Mouse (Mus musculus): Measurements from ENCODE around the gene Timp2.

The Timp2 gene

DNA sequence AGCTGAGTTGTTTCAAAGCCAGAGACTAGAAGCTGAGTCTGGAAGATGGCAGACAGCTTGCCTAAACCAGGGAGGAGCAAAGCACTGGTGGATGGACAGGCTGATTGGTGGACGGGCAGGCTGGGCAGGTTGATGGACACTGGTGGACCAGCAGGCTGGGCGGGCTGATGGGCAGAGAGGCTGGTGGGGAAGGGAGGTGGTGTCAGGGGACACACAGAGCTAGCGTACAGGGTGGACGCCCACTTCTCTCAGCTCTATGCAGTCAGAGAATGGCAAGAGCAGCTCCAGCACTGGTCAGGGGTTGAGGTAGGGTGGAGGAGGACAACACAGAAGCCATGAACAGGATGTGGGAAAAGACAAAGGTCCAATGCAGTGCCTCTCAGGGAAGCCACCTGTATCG is 13.7 kb upstream of the Timp2 start:
- DNase-seq: no peak

DNA sequence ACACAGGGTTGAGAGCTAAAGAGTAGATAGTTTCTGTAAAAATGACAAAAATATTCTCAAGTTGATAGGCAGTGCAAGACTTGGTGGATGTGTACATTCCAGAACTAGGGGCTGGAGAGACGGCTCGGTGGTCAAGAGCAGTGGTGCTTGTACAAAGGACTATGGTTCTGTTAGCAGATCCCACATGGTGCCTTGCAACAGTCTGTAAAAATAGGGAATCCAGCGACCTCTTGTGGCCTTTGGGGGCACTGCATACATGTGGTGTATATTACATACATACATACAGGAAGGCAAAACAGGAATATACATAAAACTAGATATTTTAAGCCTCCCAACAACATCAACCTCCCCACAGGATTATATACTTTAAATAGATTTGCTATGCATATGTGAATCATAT is 12.8 kb upstream of the Timp2 start:
- no peak for DNase-seq

DNA sequence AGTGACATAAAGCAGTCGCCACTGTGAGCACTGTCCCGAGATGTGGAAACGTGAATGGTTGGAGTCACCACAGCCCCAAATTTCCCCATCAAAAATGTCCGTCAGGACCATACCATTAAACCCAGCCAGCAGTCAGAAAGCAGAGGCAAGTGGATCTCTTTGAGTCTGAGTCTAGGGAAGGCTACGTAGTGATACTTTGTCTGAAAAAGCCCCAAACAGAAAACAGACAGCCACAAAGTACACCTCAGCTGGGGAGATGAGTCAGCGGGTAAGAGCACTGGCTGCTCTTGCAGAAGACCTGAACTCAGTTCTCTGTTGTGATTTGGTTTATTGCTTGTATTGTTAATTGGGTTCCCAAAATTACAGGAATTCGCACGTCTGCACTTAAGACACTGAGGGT is 11.0 kb upstream of the Timp2 start:
- DNase-seq: no peak

DNA sequence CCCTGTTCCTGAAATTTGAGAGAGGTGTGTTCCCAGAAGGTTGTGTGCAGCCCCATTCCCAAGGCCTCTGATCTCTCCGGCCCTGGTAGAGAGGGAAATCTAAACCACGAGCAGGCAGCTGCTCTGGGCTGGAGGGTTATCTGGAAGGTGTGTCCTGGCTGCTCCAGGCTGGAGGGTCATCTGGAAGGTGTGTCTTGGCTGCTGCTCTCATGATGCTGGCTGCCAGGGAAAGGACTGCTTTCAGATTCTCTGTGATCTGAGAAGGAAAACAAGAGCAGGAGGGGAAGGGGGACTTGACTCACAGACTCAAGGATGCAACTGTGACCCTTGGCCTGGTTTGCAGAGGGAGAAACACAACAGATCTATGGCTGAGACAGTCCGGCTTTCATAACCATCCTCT is 10.6 kb upstream of the Timp2 start:
- no peak for DNase-seq

DNA sequence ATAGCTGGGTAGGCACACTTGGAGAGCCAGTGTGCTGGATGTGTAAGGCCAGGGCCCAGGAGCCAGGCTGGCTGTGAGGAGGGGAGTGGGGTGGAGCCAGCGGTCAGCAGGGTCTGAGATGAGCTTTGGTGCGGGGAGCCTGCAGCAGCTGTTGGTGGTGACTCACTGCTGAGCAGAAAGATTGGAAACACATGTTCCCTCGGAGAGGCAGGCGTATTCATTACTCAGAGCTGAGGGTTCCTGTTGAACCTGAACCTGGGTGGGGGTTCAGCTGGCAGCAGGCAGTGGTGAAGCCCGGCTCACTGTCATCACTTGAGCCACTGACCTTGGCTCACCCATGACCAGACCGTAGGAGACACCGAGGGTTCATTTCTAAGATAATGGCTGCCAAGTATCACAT is 9.6 kb upstream of the Timp2 start:
- DNase-seq: no peak

DNA sequence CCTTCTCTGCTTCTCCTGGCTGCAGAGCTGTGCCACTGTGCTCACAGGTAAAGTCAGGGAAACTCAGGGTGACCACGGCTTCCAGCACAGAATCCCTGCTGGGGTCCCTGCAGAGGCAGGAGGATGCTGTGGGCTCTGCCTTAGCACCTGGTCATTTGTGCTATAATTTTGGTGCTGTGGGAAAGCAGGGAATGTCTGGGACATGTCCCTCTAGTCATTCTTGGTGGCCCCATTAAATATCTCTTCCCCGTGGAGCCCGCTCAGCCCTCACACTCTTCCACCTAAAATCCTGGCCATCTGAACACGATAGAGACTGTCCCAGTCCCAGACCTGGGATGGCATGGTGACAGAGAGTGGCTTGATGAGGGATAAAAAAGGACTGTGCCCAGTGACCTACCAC is 8.5 kb upstream of the Timp2 start:
- no peak for DNase-seq

DNA sequence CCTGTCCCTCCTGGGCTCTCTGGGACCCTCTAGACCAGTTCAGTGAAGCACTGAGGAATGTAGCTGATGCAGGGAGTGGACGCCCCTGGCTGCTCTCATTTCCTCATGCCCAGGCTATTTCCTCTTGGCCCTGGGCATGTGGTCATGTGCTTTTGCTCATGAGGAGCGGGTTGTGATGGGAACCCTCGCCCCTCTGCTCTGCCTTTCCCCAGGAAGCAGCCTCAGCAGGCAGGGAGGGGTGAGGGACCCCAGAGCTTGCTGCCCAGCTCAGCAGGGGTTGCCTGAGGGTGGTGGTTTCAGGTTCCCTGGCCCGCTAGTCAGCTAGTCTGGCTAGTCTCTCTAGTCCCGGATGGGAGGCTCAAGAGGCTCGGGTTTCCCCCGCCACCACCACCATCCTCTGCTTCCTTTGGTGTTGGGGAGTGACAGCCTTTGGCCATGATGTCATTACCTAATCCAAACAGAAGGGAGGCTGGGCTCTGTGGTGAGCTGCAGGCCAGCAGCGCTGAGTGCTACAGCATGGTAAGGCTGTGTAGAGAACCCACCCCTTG is 7.5 kb upstream of the Timp2 start:
- no peak for DNase-seq

DNA sequence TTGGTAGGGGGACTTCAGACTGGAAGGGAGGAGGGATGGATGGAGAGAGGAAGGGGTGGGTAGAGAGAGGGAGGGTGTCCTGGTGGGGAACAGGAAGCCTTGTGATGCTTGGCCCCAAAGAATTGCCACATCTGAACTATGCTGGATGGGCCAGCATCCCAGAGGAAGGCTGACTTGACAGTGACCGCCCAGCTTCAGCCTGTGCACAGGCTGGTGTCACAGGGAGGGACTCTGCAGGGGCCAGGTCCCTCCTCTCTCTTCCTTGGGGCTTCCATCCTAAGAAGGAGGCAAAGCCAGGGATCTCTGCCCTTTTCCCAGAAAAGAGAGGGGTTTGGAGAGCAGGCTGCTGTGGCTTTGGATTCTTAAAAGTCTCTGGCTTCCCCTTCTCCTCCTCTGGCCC is 7.0 kb upstream of the Timp2 start:
- DNase-seq: no peak

DNA sequence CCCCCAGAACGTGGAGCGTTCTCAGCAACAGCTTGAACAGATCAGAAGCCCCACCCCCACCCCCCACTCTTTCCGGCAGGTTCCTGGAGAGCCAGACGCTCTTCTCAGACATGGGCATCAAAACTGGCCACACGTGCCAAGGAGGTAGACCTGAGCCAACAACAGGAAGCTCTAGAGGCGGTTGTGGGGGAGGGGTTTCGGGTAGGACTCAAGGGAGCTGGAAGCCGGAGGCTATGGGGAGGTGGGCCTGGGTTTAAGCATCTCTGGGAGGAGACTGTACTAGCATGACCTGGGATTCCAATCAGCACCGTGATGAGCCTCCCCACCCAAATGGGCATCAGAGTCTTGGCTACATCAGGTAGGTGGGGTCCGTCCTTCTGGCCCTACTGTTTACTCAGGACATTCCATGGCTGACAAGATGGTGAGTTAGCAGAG is 5.4 kb upstream of the Timp2 start:
- peak in 1 of 2 experiments; percentile 30 for DNase-seq

DNA sequence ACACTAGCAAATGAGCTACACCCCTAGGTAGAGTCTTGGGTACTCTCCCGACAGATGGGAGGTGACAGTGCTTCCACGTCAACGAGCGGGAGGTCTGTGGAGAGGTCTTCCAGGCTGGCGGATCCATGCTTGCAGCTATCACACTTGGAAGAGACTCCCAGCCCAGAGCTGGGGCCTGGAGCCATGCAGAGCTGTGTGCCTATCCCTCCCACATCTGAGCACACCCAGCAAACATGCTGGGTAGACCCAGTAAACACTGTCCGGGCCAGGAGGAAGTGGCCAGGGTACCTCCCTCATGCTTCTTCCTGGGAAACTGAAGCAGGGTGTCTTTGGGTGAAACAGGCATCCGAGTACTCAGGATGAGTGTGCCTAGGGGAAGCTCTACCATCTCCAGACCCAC is 5.0 kb upstream of the Timp2 start:
- no peak for DNase-seq

DNA sequence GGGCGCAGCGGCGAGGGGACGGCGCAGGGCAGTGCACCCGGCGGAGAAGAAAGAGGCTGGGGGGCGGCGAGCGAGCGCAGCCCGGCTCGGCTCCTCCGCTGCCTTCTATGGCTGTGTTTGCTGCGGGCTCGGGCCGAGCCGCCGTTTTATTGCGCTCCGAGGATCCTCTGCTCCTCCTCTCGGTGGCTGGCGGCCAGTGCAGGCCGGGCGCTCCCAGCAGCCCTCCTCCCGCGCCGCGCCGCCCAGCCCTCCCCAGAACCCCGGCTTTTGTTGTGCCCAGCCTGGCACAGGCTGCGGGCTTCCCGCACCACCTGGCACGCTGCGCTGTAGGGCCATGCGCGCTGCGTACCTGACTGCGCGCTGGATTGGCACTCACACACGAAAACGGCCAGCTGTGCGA is 335 bp downstream of the Timp2 start:
- peak; percentile 77 to 86 for DNase-seq

DNA sequence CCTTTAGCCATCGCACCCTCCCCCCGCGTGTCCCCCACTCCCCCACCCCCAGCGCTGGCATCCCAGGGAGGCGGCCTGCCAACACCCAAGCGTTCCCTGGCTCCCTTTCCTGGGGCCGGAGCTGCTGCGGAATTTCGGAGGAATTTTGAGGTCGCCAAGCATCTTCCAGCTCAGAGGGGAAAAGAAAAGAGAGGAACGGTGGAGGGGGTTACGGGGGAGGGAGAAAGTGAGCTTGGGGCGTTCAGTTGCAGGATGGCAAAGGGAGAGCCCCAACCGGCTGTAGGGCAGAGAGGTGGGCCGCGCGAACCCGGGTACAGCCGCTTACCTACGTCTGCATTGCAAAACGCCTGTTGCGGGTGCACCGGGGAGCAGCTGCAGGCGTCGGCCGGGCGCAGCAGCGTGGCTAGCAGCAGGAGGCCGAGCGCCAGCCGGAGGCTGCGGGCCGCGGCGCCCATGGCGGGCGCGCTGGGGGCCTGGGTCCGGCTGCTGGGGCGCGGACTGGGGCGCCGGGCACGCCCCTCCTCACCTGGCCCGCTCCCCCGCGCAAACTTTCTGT is 826 bp downstream of the Timp2 start:
- peak; percentile 27 to 38 for DNase-seq

DNA sequence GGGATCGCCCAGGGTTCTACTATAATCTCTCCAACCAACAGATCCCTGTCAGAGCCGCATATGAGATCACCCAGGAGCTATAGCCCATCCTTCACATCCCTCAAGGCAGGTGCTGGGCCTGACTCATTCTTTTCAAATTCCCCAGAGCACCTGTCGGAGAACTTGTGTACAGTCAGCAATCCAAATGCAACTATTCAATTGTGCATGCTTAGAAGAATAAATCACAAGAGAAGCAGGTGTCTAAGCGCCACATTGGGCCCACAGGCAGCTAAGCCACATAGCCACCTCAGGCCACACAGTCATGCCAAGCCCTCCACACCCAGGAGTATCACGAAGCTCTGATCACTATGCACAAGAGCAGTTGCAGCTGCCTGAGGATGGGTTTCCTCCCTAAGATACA is 6.0 kb downstream of the Timp2 start:
- no peak for DNase-seq

DNA sequence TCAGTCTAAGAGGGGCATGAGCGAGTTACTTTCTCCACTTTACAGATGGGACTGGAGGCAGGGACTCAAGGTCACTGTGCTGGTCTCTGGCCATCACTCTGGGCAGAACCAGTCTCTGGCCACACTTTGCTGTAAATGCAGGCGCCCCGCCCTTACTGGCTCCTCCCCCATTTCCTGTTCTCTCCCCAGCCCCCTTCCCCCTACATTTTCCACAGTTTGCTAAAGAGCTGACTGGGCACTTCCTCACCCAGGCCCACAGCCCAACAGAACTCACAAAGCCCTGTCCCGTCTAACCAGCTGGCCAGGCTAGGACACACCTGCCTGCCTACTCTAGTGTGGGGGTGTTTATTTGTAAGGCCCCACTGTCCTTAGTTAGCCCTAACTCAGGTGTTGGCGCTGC is 6.7 kb downstream of the Timp2 start:
- DNase-seq: no peak

DNA sequence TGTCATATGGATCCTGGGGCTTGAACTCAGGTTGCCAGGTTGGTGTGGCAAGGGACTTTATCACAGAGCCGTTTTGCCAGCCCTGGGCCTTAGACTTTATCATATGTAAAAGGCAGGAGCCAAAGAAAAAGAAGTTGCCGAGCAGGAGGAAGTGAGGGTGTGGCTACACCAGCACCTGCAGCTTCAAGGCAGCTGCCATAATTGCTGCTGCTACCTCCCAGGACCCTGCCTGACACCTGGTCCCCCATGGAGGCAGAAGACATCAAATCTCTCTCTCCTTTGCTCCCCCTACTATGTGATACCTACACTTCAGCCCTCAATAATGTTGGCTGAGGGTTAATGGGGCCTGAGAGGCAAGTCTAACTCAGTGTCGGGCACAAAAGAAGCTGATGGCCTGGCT is 7.1 kb downstream of the Timp2 start:
- DNase-seq: no peak

DNA sequence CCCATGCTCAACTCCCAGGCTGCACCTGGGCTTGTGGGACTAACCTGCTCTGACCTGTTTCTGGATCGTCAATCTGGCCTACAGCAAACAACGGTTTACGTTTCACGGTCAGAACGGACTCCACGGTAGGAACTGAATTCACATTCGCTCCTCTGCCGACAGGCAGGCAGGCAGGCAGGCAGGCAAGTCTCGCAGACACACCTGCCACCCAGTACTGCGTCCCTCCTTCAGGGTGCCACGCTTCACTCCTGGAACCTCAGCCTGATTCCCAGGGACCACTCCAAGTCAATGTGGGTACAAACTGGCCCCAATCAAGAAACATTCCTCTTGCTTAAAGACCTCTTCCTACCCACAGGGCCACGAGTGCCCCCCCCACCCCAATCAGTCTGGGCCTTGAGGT is 7.6 kb downstream of the Timp2 start:
- DNase-seq: no peak

DNA sequence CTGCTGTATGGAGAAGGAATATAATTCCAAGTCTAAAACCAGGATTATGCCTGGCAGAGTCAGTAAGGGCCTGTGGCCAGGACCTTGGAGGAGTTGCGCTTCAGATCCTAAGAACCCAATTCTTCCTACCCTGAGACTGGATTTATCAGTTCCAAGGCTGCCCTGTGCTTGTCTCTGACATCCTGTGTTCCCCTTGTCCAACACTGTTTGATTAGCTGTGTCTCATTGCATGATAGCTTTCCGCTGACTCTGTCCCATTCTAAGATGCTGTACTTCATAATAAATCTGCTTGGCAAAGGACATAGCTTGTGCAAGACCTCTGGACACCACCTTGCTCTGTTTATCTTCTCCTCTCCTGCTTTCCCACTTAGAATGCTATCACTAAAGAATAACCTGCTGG is 8.1 kb downstream of the Timp2 start:
- DNase-seq: no peak

DNA sequence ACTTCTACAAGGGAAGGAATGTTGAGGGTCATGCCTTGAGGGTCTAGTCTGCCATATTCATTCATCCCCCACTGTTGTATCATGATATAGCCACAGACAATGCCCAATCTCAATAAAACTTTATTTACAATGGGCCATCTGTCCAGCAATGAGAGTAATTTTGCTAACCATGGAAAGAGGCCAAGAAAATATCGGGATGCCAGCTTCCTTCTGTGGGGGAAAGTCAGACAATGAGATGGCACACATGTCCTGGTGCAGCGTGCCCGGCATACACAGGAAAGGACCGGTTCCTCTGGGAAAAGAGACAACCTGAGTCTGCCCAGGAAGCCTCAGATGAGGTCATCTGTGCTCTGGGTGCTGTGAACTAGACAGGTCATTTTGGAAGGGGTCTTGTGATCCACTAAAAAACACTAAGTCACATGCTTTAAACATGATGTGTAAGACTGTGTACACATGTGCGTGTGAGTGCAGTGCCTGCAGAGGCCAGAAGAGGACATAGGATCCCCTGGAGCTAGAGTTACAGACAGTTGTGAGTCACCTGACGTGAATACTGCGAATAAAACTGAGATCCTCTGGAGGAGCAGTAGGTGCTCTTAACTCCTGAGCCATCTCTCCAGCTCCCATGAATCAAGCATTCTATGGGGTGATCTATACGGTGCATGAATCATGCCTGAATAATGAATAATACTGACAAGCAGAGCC is 9.0 kb downstream of the Timp2 start:
- DNase-seq: no peak

DNA sequence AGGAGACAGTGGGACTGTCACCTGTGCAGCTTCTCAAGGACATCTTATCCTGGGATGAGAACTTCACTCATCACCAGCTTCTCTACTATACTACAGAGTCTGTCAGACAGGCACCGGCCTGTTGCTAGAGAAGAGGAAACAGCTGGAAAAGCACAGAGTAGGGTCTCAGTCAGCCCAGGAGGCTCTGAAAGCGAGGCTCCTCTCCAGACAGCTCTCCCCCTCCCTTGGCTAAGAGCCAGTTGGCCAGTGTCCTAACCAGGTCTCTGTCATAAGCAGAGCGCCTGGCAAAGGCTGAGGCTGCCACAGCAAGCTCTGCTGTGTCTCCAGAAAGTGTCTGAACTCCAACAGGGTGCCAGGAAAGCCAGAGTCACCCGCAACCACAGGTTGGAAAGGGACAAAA is 9.8 kb downstream of the Timp2 start:
- peak in 1 of 2 experiments; percentile 15 for DNase-seq

DNA sequence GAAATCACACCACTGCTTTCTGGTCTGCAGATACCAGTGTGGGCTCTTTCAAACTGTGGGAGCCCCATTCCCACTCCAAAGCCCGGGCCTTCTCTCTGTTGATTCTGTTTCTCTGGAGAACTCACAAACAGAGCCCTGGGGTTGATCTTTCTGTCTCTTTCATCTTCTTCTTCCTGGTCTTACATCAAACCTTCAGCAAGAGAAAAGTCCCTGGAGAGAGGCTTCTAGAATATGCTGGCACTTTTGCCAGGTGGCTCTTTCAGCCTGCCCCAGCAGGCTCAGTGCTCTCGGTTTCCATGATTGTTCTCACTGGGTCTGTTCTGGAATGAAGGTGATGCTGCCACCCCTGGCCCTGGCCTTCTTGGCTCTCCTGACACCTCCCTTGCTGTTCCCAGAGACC is 11.9 kb downstream of the Timp2 start:
- no peak for DNase-seq

DNA sequence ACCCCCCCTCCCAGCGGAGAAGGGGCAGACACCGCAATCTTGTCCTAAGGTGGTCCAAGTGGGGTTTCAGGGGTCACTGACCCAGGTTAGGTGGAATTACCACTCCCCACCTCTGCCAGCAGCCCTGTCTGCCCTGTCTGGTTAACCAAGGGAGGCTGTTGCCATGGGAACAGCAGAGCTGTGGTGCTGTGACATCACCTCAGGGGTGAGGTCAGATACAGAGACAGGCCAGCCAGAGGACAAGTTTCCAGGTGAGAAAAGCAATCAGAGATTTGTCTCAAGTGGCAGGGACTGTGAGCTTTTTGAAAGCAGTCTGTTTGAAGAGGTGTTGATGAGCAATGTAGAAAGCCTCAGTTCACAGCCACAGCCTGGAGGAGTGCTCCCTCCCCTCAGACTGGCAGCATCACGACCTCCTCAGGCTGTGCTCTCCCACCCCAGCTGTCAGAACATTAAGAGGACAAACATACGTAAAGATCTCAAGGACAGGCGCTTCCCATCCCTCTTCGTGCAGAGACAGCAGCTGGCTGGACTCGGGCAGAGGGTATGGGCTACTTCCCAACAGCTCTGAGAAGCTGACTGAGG is 13.0 kb downstream of the Timp2 start, which contains the start of gene Cep295nl:
TSS of gene Cep295nl (minus strand) at position 101 of the 582 bp plus-strand sequence.
- DNase-seq: no peak

DNA sequence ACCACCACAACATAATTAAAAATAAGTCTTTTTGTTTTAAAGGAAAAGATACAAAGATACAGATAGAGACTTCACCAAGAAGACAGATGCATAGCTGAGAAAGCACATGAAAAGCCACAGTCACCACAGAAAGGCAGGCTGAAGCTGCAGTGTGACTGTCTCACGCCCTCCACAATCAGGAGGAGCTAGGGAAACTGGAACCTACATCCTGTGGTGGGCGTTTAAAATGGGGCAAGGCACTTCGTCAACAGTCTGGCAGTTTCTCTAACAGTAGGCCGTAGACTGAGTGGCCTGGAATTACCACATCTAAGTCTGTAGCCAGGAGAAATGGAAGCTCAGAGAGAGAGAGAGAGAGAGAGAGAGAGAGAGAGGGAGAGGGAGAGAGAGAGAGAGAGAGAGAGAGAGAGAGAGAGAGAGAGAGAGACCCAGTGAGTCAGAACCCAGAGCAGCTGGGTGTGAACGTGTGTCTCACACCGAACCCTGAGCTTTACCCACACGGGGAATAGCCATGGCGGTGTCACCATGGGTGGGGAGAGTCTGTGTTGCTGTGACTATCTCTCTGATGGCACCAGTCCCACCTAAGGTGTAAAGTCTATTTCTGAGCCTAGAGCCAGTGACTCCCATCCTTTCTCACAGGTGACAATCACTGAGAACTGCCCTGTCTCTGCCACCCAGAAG is 17.9 kb downstream of the Timp2 start:
- no peak for DNase-seq

DNA sequence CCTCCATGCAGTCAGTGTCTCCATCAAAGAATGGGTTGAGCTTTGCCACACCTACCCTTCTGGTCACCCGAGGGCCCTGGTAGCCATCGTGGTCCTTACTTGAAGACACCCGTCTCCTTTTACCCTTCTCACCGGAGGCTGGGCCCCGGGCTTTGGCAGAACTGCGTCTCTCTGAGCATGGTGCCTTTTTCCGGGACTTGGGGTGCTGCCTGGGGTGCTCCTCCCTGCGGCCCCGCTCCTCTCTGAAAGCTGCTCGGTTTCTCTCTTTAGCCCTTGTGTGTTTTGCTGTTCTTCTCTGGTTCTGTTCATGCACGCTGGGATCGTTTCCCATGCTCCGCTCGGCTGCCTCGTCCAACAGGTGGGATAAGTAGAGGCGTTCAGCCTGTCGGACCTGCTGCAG is 22.1 kb downstream of the Timp2 start:
- DNase-seq: no peak

DNA sequence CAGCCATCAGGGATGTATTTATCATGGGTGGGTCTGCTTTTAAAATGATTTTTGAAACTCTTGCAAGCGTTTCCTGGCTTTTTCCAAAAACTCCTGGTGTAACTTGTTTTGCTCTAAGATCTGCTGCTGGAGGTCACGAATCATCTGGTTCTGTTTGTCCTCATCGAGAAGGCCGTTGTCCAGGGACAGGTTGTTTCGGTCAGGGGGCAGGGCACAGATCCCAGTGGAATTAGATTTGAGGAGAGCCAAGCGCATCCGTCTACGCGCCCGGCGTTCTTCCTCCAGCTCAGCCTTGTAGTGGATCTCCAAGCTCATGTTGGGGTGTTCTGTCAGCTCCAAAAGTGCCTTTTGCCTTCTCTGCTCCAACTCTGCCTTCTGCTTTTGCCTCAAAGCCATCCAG is 23.2 kb downstream of the Timp2 start:
- DNase-seq: no peak

Measured in cerebellum, postnatal 36 days (tissue).